8 mouse cellular contexts compared by ENCODE assay signal in genomic region chr11:115603476-115604303, GRCm38 (mm10). TPM values are rescaled to one million over a fixed set of nuclear protein-coding genes. Genes with fewer than 3 reads are reported as not detected.
DNase-seq lines count a peak whose midpoint lies in the region; ATAC-seq and TF ChIP-seq lines count a peak whose summit lies in the region.

Gene Mrps7 (plus strand): TSS chr11:115603925.
Gene Gga3 (minus strand): TSS chr11:115604051.

- CTCF ChIA-PET in Patski (lab: Charles Lee) = no interaction called here

- peak within 1 kb of the TSS; percentile 89 for H3K4me2 ChIP-seq in hindbrain, embryonic 14.5 days (replicated peaks)

- H3K36me3 ChIP-seq in hindbrain, embryonic 14.5 days (replicated peaks; ENCODE audit: control insufficient read depth, insufficient read depth) = peaks cover 47% of the 10 kb centered on the region

- TF ChIP-seq CTCF in Patski (IDR thresholded peaks at IDR 0.05) = no peak

- POLR2A ChIA-PET in Patski (lab: Charles Lee) = interaction anchor here (0.6 to 1.1 kb wide), 4 partner anchors 9 to 54 kb away, joined by 3 to 4 read pairs (median 4); partner anchors contain the start of gene Mif4gd

- peaks cover 25% of the 10 kb centered on the region for H3K4me1 ChIP-seq in hindbrain, embryonic 14.5 days (replicated peaks; ENCODE audit: control insufficient read depth, insufficient read depth, low read length)

- peak within 1 kb of the TSS; percentile 98 for H3K27ac ChIP-seq in hindbrain, embryonic 14.5 days

- no peaks in the 10 kb centered on the region for H3K9me3 ChIP-seq in hindbrain, embryonic 14.5 days (ENCODE audit: control insufficient read depth, low read length)

- in situ Hi-C loops in Patski (cut with MboI; ENCODE audit: low pct_unique_long_range_greater_than_20kb) = no loop called here

- DNase-seq in Patski (ENCODE audit: low read depth, low spot score) = no peak
- peak; percentile 92 to 95 for DNase-seq in cerebellum, postnatal 14 days
- peak; percentile 81 to 85 for DNase-seq in frontal cortex, postnatal 25 days (ENCODE audit: low spot score in 2 of 2)
- peak; percentile 93 for DNase-seq in hindbrain, embryonic 14.5 days (ENCODE audit: low spot score)
- peak; percentile 91 for DNase-seq in layer of hippocampus, postnatal 36 days
- peak; percentile 93 for DNase-seq in lung, postnatal 36 days
- peak; percentile 94 for DNase-seq in retina, postnatal 1 day
- peak; percentile 87 to 91 for DNase-seq in urinary bladder, adult 18-20 months (ENCODE audit: low spot score in 2 of 2)

- WGBS in hindbrain, embryonic 14.5 days = under 1% methylated on average over 72 of the region's 93 CpGs

- peak; percentile 80 for ATAC-seq in Patski
- ATAC-seq in hindbrain, embryonic 14.5 days (ENCODE audit: low FRiP score) = peak; percentile 97

- H3K9ac ChIP-seq in hindbrain, embryonic 14.5 days = peak within 1 kb of the TSS; percentile 92

- no peaks in the 10 kb centered on the region for H3K27me3 ChIP-seq in Patski
- H3K27me3 ChIP-seq in hindbrain, embryonic 14.5 days (ENCODE audit: control insufficient read depth, insufficient read depth, low read length) = no peaks in the 10 kb centered on the region

- peak within 1 kb of the TSS; percentile 89 for H3K4me3 ChIP-seq in hindbrain, embryonic 14.5 days (replicated peaks; ENCODE audit: low read length)

RNA-seq across cellular contexts. Expression of gene Mrps7, which starts in this region (rescaled TPM):
- polyA plus RNA-seq in Patski (2021) = 69.9 TPM
- polyA plus RNA-seq in hindbrain, embryonic 14.5 days (2014; fragmentation: Nextera tagmentation; extraction: Ambion mirVana) = 72.5 and 74.1 TPM in 2 replicates
- total RNA-seq in layer of hippocampus, postnatal 36 days (2021) = 10 to 100 TPM; 48.8 to 61.3 TPM

RNA-seq across cellular contexts. Expression of gene Gga3, which starts in this region (rescaled TPM):
- 31.0 TPM for polyA plus RNA-seq in Patski (2021)
- polyA plus RNA-seq in hindbrain, embryonic 14.5 days (2014; fragmentation: Nextera tagmentation; extraction: Ambion mirVana) = 34.1 and 39.4 TPM in 2 replicates
- total RNA-seq in layer of hippocampus, postnatal 36 days (2021) = 10 to 100 TPM; 68.7 to 80.7 TPM
